Mouse (Mus musculus): ENCODE data around the gene Apex2. TPM values are rescaled to one million over a fixed set of nuclear protein-coding genes. Genes with fewer than 3 reads are reported as not detected.
"Not testable (repeated sequence)": the region's sequence is repeated elsewhere in the genome, so short reads cannot be mapped to it uniquely, and the experiment has no call there.

Gene Apex2
- polyA plus RNA-seq, 1 experiment from 2014 or later = 12.9 TPM

GRCm38 (mm10) chrX:150511274-150511673, 78.4 kb downstream of the Apex2 start:
- Histone ChIP-seq H3K4me2 (ENCODE audit: low read length) (no peak overlapping the region), H3K27ac (peak overlapping the region; percentile 8; the same call in 1 of the 2 replicates), H3K36me3 (ENCODE audit: insufficient read depth, low read length) (no peaks in the 10 kb centered on the region), H3K9ac (ENCODE audit: low read depth, low read length) (no peak overlapping the region), H3K27me3 (ENCODE audit: insufficient read depth, low read length) (no peaks in the 10 kb centered on the region), H3K4me1 (replicated peaks; ENCODE audit: insufficient read depth, low read length) (no peaks in the 10 kb centered on the region), H3K4me3 (replicated peaks; ENCODE audit: low read depth, low read length) (no peak overlapping the region), H3K9me3 (replicated peaks; ENCODE audit: low read length) (no peaks in the 10 kb centered on the region)
- DNase-seq (ENCODE audit: low spot score) = peak; percentile 28
- TF ChIP-seq CTCF (IDR thresholded peaks at IDR 0.05; ENCODE audit: low read depth) = no peak
- 73% methylated on average over 6 of the region's 6 CpGs for WGBS
- no peak for ATAC-seq (replicated peaks; ENCODE audit: low FRiP score, low read depth)

- DNase-seq (ENCODE audit: low spot score) = peak; percentile 72
- WGBS = 54% methylated on average over 4 of the region's 4 CpGs
- ATAC-seq (replicated peaks; ENCODE audit: low FRiP score, low read depth) = no peak
Measured at GRCm38 (mm10) chrX:150510631-150511030, 79.0 kb downstream of the Apex2 start.

GRCm38 (mm10) chrX:150508696-150509095, 81.0 kb downstream of the Apex2 start:
- DNase-seq (ENCODE audit: low spot score) = no peak
- ATAC-seq (replicated peaks; ENCODE audit: low FRiP score, low read depth) = no peak
- WGBS = 80% methylated on average over 6 of the region's 6 CpGs
- Histone ChIP-seq H3K4me2 (ENCODE audit: low read length) (no peak overlapping the region), H3K4me1 (replicated peaks; ENCODE audit: insufficient read depth, low read length) (no peaks in the 10 kb centered on the region), H3K9ac (ENCODE audit: low read depth, low read length) (no peak overlapping the region), H3K36me3 (ENCODE audit: insufficient read depth, low read length) (no peaks in the 10 kb centered on the region), H3K27ac (no peak overlapping the region), H3K4me3 (replicated peaks; ENCODE audit: low read depth, low read length) (no peak overlapping the region), H3K9me3 (replicated peaks; ENCODE audit: low read length) (no peaks in the 10 kb centered on the region), H3K27me3 (ENCODE audit: insufficient read depth, low read length) (no peaks in the 10 kb centered on the region)
- TF ChIP-seq CTCF (IDR thresholded peaks at IDR 0.05; ENCODE audit: low read depth) = no peak

More at GRCm38 (mm10) chrX:150510631-150511030, 79.0 kb downstream of the Apex2 start:
- H3K27me3 ChIP-seq (ENCODE audit: insufficient read depth, low read length) = no peaks in the 10 kb centered on the region
- no peak overlapping the region for H3K4me3 ChIP-seq (replicated peaks; ENCODE audit: low read depth, low read length)
- H3K9me3 ChIP-seq (replicated peaks; ENCODE audit: low read length) = no peaks in the 10 kb centered on the region
- H3K27ac ChIP-seq = no peak overlapping the region
- H3K9ac ChIP-seq (ENCODE audit: low read depth, low read length) = no peak overlapping the region
- no peak overlapping the region for H3K4me2 ChIP-seq (ENCODE audit: low read length)
- TF ChIP-seq CTCF (IDR thresholded peaks at IDR 0.05; ENCODE audit: low read depth) = peak; percentile 77
- H3K4me1 ChIP-seq (replicated peaks; ENCODE audit: insufficient read depth, low read length) = no peaks in the 10 kb centered on the region
- no peaks in the 10 kb centered on the region for H3K36me3 ChIP-seq (ENCODE audit: insufficient read depth, low read length)

- DNase-seq (ENCODE audit: low spot score); H3K9ac ChIP-seq (ENCODE audit: low read depth, low read length); H3K4me1 ChIP-seq (replicated peaks; ENCODE audit: insufficient read depth, low read length); H3K36me3 ChIP-seq (ENCODE audit: insufficient read depth, low read length); H3K4me3 ChIP-seq (replicated peaks; ENCODE audit: low read depth, low read length); ATAC-seq (replicated peaks; ENCODE audit: low FRiP score, low read depth); H3K27ac ChIP-seq; H3K27me3 ChIP-seq (ENCODE audit: insufficient read depth, low read length); H3K9me3 ChIP-seq (replicated peaks; ENCODE audit: low read length); H3K4me2 ChIP-seq (ENCODE audit: low read length): not testable (repeated sequence)
- 69% methylated on average over 1 of the region's 10 CpGs for WGBS
Measured at GRCm38 (mm10) chrX:150487811-150488210, 101.9 kb downstream of the Apex2 start.

GRCm38 (mm10) chrX:150486314-150487030, 103.2 kb downstream of the Apex2 start:
- H3K9me3 ChIP-seq (replicated peaks; ENCODE audit: low read length); H3K27me3 ChIP-seq (ENCODE audit: insufficient read depth, low read length); H3K9ac ChIP-seq (ENCODE audit: low read depth, low read length); DNase-seq (ENCODE audit: low spot score); H3K4me1 ChIP-seq (replicated peaks; ENCODE audit: insufficient read depth, low read length); ATAC-seq (replicated peaks; ENCODE audit: low FRiP score, low read depth); H3K4me2 ChIP-seq (ENCODE audit: low read length); H3K36me3 ChIP-seq (ENCODE audit: insufficient read depth, low read length); H3K27ac ChIP-seq; H3K4me3 ChIP-seq (replicated peaks; ENCODE audit: low read depth, low read length): not testable (repeated sequence)
- WGBS = 47% methylated on average over 9 of the region's 22 CpGs

- Histone ChIP-seq H3K9ac (ENCODE audit: low read depth, low read length) (peak overlapping the region; percentile 56), H3K27me3 (ENCODE audit: insufficient read depth, low read length) (no peaks in the 10 kb centered on the region), H3K9me3 (replicated peaks; ENCODE audit: low read length) (no peaks in the 10 kb centered on the region), H3K4me1 (replicated peaks; ENCODE audit: insufficient read depth, low read length) (no peaks in the 10 kb centered on the region), H3K27ac (peak overlapping the region; percentile 89), H3K36me3 (ENCODE audit: insufficient read depth, low read length) (no peaks in the 10 kb centered on the region), H3K4me3 (replicated peaks; ENCODE audit: low read depth, low read length) (peak overlapping the region; percentile 50), H3K4me2 (ENCODE audit: low read length) (peak overlapping the region; percentile 32)
- ATAC-seq (replicated peaks; ENCODE audit: low FRiP score, low read depth) (peak; percentile 98), DNase-seq (ENCODE audit: low spot score) (peak; percentile 95)
- peak; percentile 92 for TF ChIP-seq CTCF (IDR thresholded peaks at IDR 0.05; ENCODE audit: low read depth)
- under 1% methylated on average over 31 of the region's 34 CpGs for WGBS
Measured at GRCm38 (mm10) chrX:150477854-150478780, 111.6 kb downstream of the Apex2 start.
